Mouse (Mus musculus) CD4-positive naive resting alpha-beta T cell, adult 57 days (primary cell): ENCODE measurements around the gene Rfpl4b. TPM values are rescaled to one million over a fixed set of nuclear protein-coding genes. Genes with fewer than 3 reads are reported as not detected.

ENCODE experiments used
- total RNA-seq: library from RNA; stranded (reverse); gene quantifications from one replicate; pipeline ENCODE4 v1.2.4, GENCODE M21; 2023

Rfpl4b gene
- not detected for total RNA-seq

DNA sequence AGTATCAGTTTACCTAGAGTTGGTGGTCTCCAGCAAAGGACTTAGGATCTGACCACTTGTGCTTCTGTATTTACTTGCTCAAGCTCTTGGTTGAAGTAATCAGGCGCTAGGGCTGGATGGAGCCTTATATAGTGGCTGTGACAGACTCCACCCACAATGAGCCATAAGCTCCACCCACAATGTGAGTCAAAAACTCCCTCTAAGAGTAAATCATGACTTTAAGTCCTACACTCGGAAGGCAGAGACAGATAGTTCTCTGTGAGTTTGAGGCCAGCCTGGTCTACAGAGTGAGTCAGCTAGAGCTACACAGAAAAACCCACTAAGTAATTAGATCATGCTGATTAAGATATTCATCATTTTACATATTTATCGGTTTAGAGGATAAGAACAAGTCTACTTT lies at the start of gene Rfpl4b:
Rfpl4b (minus strand) TSS at position 101 of the 400 bp plus-strand sequence.

Other genes with a start within 250 kb of the Rfpl4b start
- 1.4 TPM for gene Lama4, start 143.7 kb upstream of the Rfpl4b start, total RNA-seq